Mouse (Mus musculus) stomach, postnatal 0 days (tissue): Measurements from ENCODE around the gene Twf2.
A peak's percentile ranks its signal among the peaks of the same experiment; 100 is the strongest.

Experiments used
- CTCF ChIP-seq: IDR thresholded peaks from 2 replicates; pipeline ENCODE4 v1.5.1; 2016; ENCODE audit warnings: antibody characterized with exemption, low read depth, mild to moderate bottlenecking, moderate library complexity
- EP300 ChIP-seq: optimal IDR thresholded peaks from 2 replicates; pipeline ENCODE3; 2016; ENCODE audit warnings: antibody characterized with exemption

- peak; percentile 62 for TF ChIP-seq CTCF
- TF ChIP-seq EP300, result no peak
Observed at GRCm38 (mm10) chr9:106215341-106216125, 12.6 kb downstream of the Twf2 start.
